Comparison of ENCODE assay signal across 19 mouse cellular contexts in genomic region chr14:14838109-14838508, GRCm38 (mm10). TPM values are rescaled to one million over a fixed set of nuclear protein-coding genes. Genes with fewer than 3 reads are reported as not detected.
DNase-seq lines count a peak whose midpoint lies in the region; TF ChIP-seq lines count a peak whose summit lies in the region.
"Had no signal": no experiment of that assay in that cellular context is flagged by ENCODE, and none has a peak within 500 bp of the region (broad histone marks: within the 10 kb centered on the region; RNA-seq: fewer than 3 reads in every experiment).

No protein-coding gene starts in this region.

- peak; percentile 52 for DNase-seq in adrenal gland, adult 8-10 months
- no peak for DNase-seq in adrenal gland, postnatal 25 days
- no peak for DNase-seq in layer of hippocampus, adult 2 months (ENCODE audit: low spot score in 2 of 2)
- DNase-seq in layer of hippocampus, postnatal 10 days (ENCODE audit: low spot score in 2 of 2): no peak
- peak; percentile 68 to 73 for DNase-seq in cerebellum, adult 18-20 months
- DNase-seq in skeletal muscle tissue, adult 2 months (ENCODE audit: low read depth, low spot score): peak; percentile 43
- no peak for DNase-seq in forebrain, embryonic 10.5 days (ENCODE audit: extremely low spot score, low spot score)
- no peak for DNase-seq in layer of hippocampus, adult 8-10 months (ENCODE audit: low spot score in 2 of 2)
- DNase-seq: heart, adult 2 months; kidney, postnatal 10 days had no signal

- no peaks in the 10 kb centered on the region for H3K4me1 ChIP-seq in forebrain, embryonic 10.5 days
- H3K4me1 ChIP-seq: embryonic facial prominence, embryonic 13.5 days; hindbrain, embryonic 15.5 days; neural tube, embryonic 12.5 days had no signal

- H3K27ac ChIP-seq in layer of hippocampus, adult 2 months: peak overlapping the region; percentile 90
- H3K27ac ChIP-seq in forebrain, embryonic 10.5 days: no peak overlapping the region
- H3K27ac ChIP-seq: embryonic facial prominence, embryonic 13.5 days; heart, adult 2 months; hindbrain, embryonic 15.5 days; lung, embryonic 15.5 days; neural tube, embryonic 12.5 days had no signal

- no peak overlapping the region for H3K4me3 ChIP-seq in layer of hippocampus, adult 2 months
- no peak overlapping the region for H3K4me3 ChIP-seq in forebrain, embryonic 10.5 days
- H3K4me3 ChIP-seq: embryonic facial prominence, embryonic 13.5 days; heart, adult 2 months; hindbrain, embryonic 15.5 days; lung, embryonic 15.5 days; megakaryocyte, embryonic 14.5 days; neural tube, embryonic 12.5 days had no signal

- no peaks in the 10 kb centered on the region for H3K36me3 ChIP-seq in forebrain, embryonic 10.5 days (replicated peaks)
- H3K36me3 ChIP-seq: embryonic facial prominence, embryonic 13.5 days; hindbrain, embryonic 15.5 days; lung, embryonic 15.5 days; neural tube, embryonic 12.5 days had no signal

- H3K27me3 ChIP-seq in forebrain, embryonic 10.5 days (ENCODE audit: poor library complexity, severe bottlenecking): no peaks in the 10 kb centered on the region
- H3K27me3 ChIP-seq: embryonic facial prominence, embryonic 13.5 days; hindbrain, embryonic 15.5 days; lung, embryonic 15.5 days; neural tube, embryonic 12.5 days; Patski had no signal

- no peak for TF ChIP-seq CTCF in layer of hippocampus, adult 2 months (conservative IDR thresholded peaks at IDR 0.05)

- 78% methylated on average over 1 of the region's 1 CpGs for WGBS in forebrain, embryonic 10.5 days

- no peaks in the 10 kb centered on the region for H3K9me3 ChIP-seq in forebrain, embryonic 10.5 days
- H3K9me3 ChIP-seq: embryonic facial prominence, embryonic 13.5 days; hindbrain, embryonic 15.5 days; lung, embryonic 15.5 days; megakaryocyte, embryonic 14.5 days; neural tube, embryonic 12.5 days had no signal

RNA-seq across cellular contexts. Expression of gene Nek10, which starts 34.9 kb away (rescaled TPM):
- total RNA-seq in adrenal gland, adult 8-10 months (2022): under 1 TPM; 0.03 to 0.28 (median 0.06) TPM
- 0.12 TPM in 1 of 2 replicates, not detected in the other for total RNA-seq in adrenal gland, postnatal 25 days (2021)
- 1 to 10 TPM; 4.8 to 5.6 TPM for total RNA-seq in layer of hippocampus, adult 2 months (2021)
- total RNA-seq in layer of hippocampus, postnatal 10 days (2021): 1 to 10 TPM; 1.9 to 2.6 TPM
- 0.05 TPM in 1 of 2 replicates, not detected in the other for polyA plus RNA-seq in forebrain, embryonic 10.5 days (2016; fragmentation: Nextera tagmentation; extraction: Ambion mirVana)
- total RNA-seq in layer of hippocampus, adult 8-10 months (2022): 1 to 10 TPM; 4.0 to 5.3 (median 4.6) TPM
- polyA plus RNA-seq: intestine, postnatal 0 days; liver, adult 2 months; neural tube, embryonic 12.5 days; Patski; thymus, postnatal 0 days had no signal

Comparison
In these comparisons a context has a peak if more than half of its experiments do, and no peak if none do; other contexts are left out.
1. DNase-seq: peak in adrenal gland, adult 8-10 months (single experiment), cerebellum, adult 18-20 months (2 of 2) and skeletal muscle tissue, adult 2 months (single experiment); none in adrenal gland, postnatal 25 days (single experiment), layer of hippocampus, adult 2 months (0 of 2), layer of hippocampus, postnatal 10 days (0 of 2), forebrain, embryonic 10.5 days (single experiment) and layer of hippocampus, adult 8-10 months (0 of 2).